Mouse (Mus musculus) heart, adult 18-20 months (tissue): Measurements from ENCODE around the gene Ddx28. TPM values are rescaled to one million over a fixed set of nuclear protein-coding genes. Genes with fewer than 3 reads are reported as not detected.
A peak's percentile ranks its signal among the peaks of the same experiment; 100 is the strongest.

Source experiments
- DNase-seq, 2 experiments: peaks; one replicate each; pipeline ENCODE4 v3.0.0; 2021 to 2022; ENCODE audit warnings: mixed read lengths in 1 of 2
- total RNA-seq, 2 experiments: library from RNA; stranded (reverse); gene quantifications; 2 replicates each; pipeline ENCODE4 v1.2.3; 2021

Gene Ddx28
- total RNA-seq, 2 experiments from 2014 or later = 11.2 to 12.1 TPM

DNA sequence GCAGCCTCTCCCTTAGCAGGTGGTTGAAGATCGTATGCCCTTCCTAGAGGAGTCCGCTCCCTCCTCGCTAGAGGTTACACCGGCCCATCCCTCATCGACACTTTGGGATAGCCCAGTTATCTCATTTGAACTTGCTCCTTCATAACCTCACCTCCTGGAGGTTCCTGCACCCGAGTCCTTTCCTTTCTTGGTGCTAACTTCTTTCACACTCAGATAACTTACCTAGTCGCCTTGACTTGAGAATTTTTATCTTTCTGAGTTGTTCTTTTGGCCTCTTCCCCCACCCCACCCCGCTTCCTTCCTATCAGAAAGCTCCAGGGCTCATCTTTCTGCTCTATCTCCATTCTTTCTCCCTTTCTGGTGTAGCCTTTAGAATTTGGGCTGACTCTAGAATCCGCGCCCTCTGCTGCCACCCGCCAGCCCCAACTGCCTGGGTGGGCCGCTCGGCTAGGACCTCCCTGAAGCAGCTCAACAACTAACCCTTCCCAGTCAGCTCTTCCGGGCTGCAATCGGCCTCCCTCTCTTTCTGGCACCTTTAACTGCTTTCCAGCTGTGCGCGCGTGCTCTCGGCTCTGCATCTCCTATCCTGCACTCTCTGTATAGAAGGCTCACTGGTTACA, 44.9 kb downstream of the Ddx28 start:
- DNase-seq = peak; percentile 34 to 61

DNA sequence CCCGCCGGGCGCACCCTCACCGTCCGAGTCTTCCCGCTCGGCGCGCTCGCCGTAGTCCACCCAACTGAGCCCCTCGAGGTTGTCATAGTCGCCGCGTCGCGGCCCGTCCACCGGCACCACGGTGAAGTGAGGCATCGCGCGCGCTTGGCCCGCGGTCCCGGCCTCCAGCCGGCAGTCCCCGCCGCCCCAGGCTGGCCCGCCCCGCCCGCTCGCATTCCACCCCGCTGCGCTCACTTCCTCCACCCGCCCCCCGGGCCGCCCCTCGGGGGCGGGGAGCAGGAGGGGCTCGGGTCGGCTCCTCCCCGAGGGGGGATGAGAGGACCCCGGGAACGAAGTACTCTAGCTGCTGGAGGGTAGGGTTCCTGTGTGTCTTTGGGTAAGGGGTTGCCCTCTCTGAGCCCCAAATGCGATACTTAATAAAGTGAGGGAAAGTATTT, 45.8 kb downstream of the Ddx28 start, which contains the start of gene Slc12a4:
Gene Slc12a4, minus strand, starts transcription at position 193 of the 437 bp plus-strand sequence.
- peak; percentile 89 to 90 for DNase-seq

GRCm38 (mm10) chr8:105965266-105965904, 46.3 kb downstream of the Ddx28 start:
- peak; percentile 68 to 81 for DNase-seq

- peak in 1 of 2 experiments; percentile 32 for DNase-seq
Measured at GRCm38 (mm10) chr8:105964506-105965265, 47.0 kb downstream of the Ddx28 start.

DNA sequence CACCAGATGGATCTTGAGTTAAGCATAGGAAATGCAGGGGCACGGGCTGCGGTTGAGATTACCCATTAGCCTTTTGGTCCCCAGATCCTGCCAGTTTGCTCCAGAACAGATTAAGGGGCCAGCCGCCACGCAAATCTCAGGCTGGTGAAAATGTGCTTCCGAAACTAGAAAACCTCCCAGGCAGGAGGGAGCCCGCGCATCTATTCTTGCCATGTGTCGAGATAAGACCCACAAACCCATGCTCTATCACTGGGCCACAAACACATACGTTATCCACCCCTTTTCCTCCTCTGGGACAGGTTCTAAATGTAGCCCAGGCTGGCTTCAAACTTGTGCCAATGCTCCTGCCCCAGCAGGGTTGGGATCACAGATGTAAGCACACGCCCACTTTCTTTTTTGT, 50.1 kb downstream of the Ddx28 start:
- DNase-seq = peak in 1 of 2 experiments; percentile 2

DNA sequence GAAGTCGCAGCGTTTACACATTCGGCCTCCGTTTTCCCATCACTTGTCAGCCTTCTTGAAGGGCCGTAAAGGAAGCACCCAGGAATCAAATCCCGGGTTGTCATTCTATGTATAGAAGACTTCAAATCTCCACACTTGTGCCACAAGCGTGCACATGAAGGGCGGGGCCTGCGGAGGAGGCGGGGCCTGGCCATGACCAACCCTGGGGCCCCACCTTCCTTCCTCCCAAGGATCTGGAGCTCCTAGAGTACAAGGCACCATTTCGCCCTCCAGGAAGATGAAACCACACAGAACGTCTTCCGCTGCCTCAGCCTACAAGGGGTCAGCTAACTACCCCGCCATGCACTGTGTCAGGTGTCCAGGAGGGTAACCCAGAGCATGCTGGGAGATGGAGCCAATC, 50.6 kb downstream of the Ddx28 start:
- no peak for DNase-seq

Other genes with a start within 250 kb of the Ddx28 start
- gene Ranbp10, start 184.5 kb downstream of the Ddx28 start, total RNA-seq = 10 to 100 TPM; 18.1 to 18.6 TPM
- not detected for gene Tsnaxip1, start 184.2 kb downstream of the Ddx28 start, total RNA-seq
- gene Cenpt, start 158.6 kb downstream of the Ddx28 start, total RNA-seq = 1 to 10 TPM; 2.2 to 2.5 TPM
- gene Thap11, start 156.8 kb downstream of the Ddx28 start, total RNA-seq = 10 to 100 TPM; 27.5 to 27.8 TPM
- gene Nutf2, start 151.3 kb downstream of the Ddx28 start, total RNA-seq = 10 to 100 TPM; 27.0 to 43.8 TPM
- gene Edc4, start 131.0 kb downstream of the Ddx28 start, total RNA-seq = 10 to 100 TPM; 23.0 to 25.7 TPM
- 1 to 10 TPM in 1 of 2 experiments, under 1 TPM in 1; 0.77 to 1.0 TPM for gene Nrn1l, start 118.3 kb downstream of the Ddx28 start, total RNA-seq
- gene Pskh1, start 111.4 kb downstream of the Ddx28 start, total RNA-seq = 10 to 100 TPM; 15.6 to 18.1 TPM
- gene Ctrl, start 78.0 kb downstream of the Ddx28 start, total RNA-seq = not detected
- gene Psmb10, start 73.4 kb downstream of the Ddx28 start, total RNA-seq = 10 to 100 TPM; 72.5 to 92.1 TPM
- gene Lcat, start 68.5 kb downstream of the Ddx28 start, total RNA-seq = under 1 TPM; 0.49 to 0.57 TPM
- gene Slc12a4, start 45.8 kb downstream of the Ddx28 start, total RNA-seq = 10 to 100 TPM; 27.2 to 38.1 TPM
- gene Dpep3, start 32.5 kb downstream of the Ddx28 start, total RNA-seq = not detected
- 10 to 100 TPM in 1 of 2 experiments, 1 to 10 TPM in 1; 8.3 to 10.1 TPM for gene Dus2, start 20.5 kb downstream of the Ddx28 start, total RNA-seq
- gene Dpep2nb, start 5.9 kb downstream of the Ddx28 start, total RNA-seq = not detected
- gene Nfatc3, start 47.0 kb upstream of the Ddx28 start, total RNA-seq = 10 to 100 TPM; 17.4 to 20.5 TPM
- 1 to 10 TPM in 1 of 2 experiments, under 1 TPM in 1; 0.35 to 1.4 TPM for gene Esrp2, start 125.1 kb upstream of the Ddx28 start, total RNA-seq
- gene Pla2g15, start 138.5 kb upstream of the Ddx28 start, total RNA-seq = 1 to 10 TPM; 6.7 to 7.9 TPM
- 10 to 100 TPM in 1 of 2 experiments, 1 to 10 TPM in 1; 8.8 to 11.5 TPM for gene Slc7a6, start 157.0 kb upstream of the Ddx28 start, total RNA-seq
- gene Slc7a6os, start 199.1 kb upstream of the Ddx28 start, total RNA-seq = 10 to 100 TPM in 1 of 2 experiments, 1 to 10 TPM in 1; 9.8 to 11.0 TPM
- gene Prmt7, start 199.1 kb upstream of the Ddx28 start, total RNA-seq = 10 to 100 TPM; 25.3 to 26.5 TPM